Mouse (Mus musculus): ENCODE measurements around the gene Atraid.

GRCm38 (mm10) chr5:30999324-30999723, 48.8 kb upstream of the Atraid start:
- no peak for TF ChIP-seq CTCF (IDR thresholded peaks at IDR 0.05; ENCODE audit: insufficient read depth, low read length)
- TF ChIP-seq POLR2A (IDR thresholded peaks at IDR 0.05; ENCODE audit: borderline replicate concordance, extremely low read depth, low read depth, low read length): no peak
